Mouse (Mus musculus) heart, adult 9 months (tissue): ENCODE results near the gene Syt16.

Source experiments
- DNase-seq, 2 experiments: peaks; one replicate each; pipeline ENCODE4 v3.0.0; 2022; ENCODE audit warnings: low spot score in 2 of 2

Syt16 gene

GRCm38 (mm10) chr12:74105811-74106513 lies 108.5 kb downstream of the Syt16 start:
- no peak for DNase-seq

GRCm38 (mm10) chr12:74108663-74109081 lies 111.2 kb downstream of the Syt16 start:
- DNase-seq: no peak

GRCm38 (mm10) chr12:74109462-74110068 lies 112.1 kb downstream of the Syt16 start:
- no peak for DNase-seq

- no peak for DNase-seq
Observed at GRCm38 (mm10) chr12:74116825-74117224, 119.4 kb downstream of the Syt16 start.

GRCm38 (mm10) chr12:74125796-74126195 lies 128.3 kb downstream of the Syt16 start:
- DNase-seq: no peak

- no peak for DNase-seq
Observed at GRCm38 (mm10) chr12:74128229-74128628, 130.8 kb downstream of the Syt16 start.

GRCm38 (mm10) chr12:74131790-74132189 lies 134.3 kb downstream of the Syt16 start:
- DNase-seq: no peak

GRCm38 (mm10) chr12:74142147-74142546 lies 144.7 kb downstream of the Syt16 start:
- no peak for DNase-seq

- no peak for DNase-seq
Observed at GRCm38 (mm10) chr12:74144385-74144784, 146.9 kb downstream of the Syt16 start.

GRCm38 (mm10) chr12:74160791-74161190 lies 163.3 kb downstream of the Syt16 start:
- DNase-seq: no peak

- DNase-seq: no peak
Observed at GRCm38 (mm10) chr12:74163080-74163479, 165.6 kb downstream of the Syt16 start.

GRCm38 (mm10) chr12:74171257-74171656 lies 173.8 kb downstream of the Syt16 start:
- no peak for DNase-seq

GRCm38 (mm10) chr12:74173902-74174301 lies 176.4 kb downstream of the Syt16 start:
- no peak for DNase-seq

- DNase-seq: no peak
Observed at GRCm38 (mm10) chr12:74184596-74184995, 187.1 kb downstream of the Syt16 start.

GRCm38 (mm10) chr12:74188243-74188785 lies 190.9 kb downstream of the Syt16 start:
- no peak for DNase-seq

GRCm38 (mm10) chr12:74188815-74189214 lies 191.4 kb downstream of the Syt16 start:
- DNase-seq: no peak

- no peak for DNase-seq
Observed at GRCm38 (mm10) chr12:74189840-74190239, 192.4 kb downstream of the Syt16 start.

GRCm38 (mm10) chr12:74190297-74190696 lies 192.8 kb downstream of the Syt16 start:
- DNase-seq: no peak

- no peak for DNase-seq
Observed at GRCm38 (mm10) chr12:74192552-74192951, 195.1 kb downstream of the Syt16 start.

GRCm38 (mm10) chr12:74201410-74201809 lies 203.9 kb downstream of the Syt16 start:
- DNase-seq: no peak

- DNase-seq: no peak
Observed at GRCm38 (mm10) chr12:74202431-74203042, 205.1 kb downstream of the Syt16 start.

- no peak for DNase-seq
Observed at GRCm38 (mm10) chr12:74212156-74212555, 214.7 kb downstream of the Syt16 start.
